Mouse (Mus musculus) adrenal gland, adult (tissue): ENCODE results near the gene Nle1.

ENCODE experiments used
- DNase-seq, 2 experiments: peaks; one replicate each; pipeline ENCODE4 v3.0.0; 2022 to 2023; ENCODE audit warnings: low spot score in 1 of 2; ENCODE audit not compliant: inconsistent age in 2 of 2

Nle1 gene

DNA sequence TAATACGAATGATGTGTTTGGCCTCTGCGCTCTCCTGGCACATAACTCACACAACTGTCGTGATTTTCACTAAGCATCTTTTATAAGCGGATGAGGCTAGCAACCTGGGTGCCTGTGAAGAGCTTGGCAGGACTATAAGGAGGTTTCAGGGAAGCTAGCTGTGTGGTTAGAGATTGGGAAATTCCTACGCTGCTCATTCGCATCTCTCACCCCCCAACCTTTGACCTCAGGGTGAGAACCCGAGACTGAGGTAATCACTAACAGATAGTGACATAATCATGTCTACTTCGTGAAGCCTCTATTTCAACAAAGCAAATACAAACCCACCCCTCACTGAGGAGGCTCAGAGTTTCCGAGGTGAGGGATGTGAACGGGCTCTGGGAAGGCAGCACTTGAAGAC lies 12.6 kb upstream of the Nle1 start:
- no peak for DNase-seq

DNA sequence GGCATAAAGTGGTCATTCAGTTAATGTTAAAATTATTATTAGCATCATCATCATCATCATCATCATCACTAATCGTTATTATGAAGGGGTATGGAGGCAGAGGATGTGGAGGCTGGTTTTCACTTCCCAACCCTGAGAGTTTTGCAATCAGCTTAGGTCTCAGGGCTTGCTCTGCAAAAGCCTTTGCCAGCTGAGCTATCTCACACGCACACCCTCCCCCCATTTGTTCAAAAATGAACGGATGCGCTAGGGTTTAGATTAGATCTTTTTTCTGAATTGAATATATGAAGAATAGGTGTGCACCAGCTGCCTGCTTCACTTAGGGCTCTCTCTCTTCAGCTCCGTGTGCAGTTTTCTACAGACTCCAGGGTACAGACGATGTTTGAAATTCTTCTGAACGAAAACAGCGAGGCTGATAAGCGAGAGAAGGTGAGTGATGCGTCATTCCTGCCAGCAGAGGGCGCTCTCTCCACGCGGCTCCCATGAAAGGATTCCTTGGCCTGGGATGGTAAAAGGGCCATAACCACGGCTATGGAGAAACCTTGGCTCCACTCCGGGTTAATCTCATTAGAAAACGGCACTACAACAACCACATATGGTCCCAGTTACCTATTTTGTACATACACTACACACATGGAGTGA lies 6.6 kb upstream of the Nle1 start:
- peak; percentile 63 to 91 for DNase-seq

DNA sequence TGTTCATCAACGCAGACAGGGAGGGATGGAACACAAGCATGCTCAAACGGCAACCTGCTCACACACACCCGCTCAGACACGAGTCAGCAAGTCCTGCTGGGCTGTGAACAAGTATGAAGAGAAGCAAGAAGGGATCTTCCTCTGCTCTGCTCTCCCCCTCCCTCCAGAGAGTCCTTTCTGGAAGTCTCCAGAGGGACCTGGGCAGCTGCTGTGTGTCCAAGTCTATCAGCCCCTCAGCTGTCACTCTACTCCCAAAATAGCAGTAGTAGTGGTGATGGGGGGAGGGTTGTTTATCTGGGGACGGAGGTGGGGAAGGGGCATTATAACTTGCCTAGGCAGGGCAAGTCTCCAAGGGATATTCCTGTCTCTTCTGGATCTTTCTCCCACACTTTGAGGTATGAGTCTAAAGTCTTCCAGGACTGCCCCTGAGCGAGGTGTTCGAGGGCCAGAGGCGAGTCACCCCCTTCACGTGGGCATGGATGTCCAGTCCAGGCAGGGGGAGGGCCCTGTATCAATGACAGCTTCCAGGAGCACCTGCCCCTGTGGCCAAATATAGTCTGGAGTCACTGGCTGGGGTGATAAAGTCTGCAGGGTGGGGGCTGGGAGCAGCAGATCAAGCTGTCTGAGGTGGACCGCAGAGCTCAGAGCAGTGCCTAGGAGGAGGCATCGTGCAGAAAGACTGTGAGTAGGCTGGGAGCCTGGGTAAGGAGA lies 2.6 kb upstream of the Nle1 start:
- DNase-seq = no peak

DNA sequence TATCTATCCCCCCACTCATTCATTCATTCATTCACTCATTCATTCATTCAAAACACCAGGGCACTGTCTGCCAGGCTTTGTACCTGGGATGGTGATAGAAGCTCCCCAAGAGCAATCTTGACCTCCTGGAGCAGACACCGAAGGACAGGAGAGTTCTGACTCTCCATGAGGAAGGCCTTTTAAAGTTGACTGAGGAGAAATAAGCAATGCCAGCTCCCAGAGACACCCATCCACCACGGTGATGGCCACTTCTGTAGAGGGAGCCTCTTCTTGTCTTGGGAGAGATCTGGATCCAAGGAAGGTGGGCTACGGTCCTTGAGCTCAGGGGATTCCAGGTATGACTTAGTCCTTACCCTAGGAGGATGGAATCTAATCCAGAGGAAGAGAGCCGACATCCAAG lies 2.0 kb upstream of the Nle1 start, which contains the start of gene Unc45b:
Gene Unc45b, plus strand, starts transcription at position 301 of the 400 bp plus-strand sequence.
- no peak for DNase-seq

DNA sequence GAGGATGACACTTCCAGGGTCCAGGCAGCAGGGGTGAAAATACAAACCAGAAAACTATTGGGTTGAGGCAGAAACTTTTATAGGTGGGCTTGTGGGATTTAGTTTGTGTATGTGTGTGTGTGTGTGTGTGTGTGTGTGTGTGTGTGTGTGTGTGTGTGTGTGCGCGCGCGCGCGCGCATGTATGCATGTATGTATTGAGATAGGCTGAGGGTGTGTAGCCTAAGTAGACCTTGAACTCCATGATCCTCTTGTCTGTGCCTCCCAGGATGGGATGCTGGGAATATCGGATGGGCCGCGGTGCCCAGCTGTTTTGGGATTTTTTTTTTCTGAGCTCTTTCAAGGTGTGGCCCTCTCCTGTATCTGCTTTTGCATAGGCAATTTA lies 388 bp upstream of the Nle1 start:
- DNase-seq = no peak

DNA sequence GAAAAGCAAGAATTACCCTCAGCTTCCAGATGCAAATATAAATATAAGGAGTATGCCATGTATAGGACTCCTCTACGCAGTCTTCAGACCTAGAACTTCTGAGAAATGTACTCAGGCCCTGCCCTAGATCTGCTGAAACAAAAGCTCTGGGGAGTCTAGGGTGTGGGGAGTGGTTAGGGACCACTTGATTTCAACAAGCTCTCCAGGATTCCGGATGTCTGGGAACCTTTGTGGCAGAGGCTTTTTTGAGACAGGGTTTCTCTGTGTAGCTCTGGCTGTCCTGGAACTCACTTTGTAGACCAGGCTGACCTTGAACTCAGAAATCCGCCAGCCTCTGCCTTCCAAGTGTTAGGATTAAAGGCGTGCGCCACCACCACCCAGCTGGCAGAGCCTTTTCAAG lies 2.4 kb downstream of the Nle1 start:
- no peak for DNase-seq

DNA sequence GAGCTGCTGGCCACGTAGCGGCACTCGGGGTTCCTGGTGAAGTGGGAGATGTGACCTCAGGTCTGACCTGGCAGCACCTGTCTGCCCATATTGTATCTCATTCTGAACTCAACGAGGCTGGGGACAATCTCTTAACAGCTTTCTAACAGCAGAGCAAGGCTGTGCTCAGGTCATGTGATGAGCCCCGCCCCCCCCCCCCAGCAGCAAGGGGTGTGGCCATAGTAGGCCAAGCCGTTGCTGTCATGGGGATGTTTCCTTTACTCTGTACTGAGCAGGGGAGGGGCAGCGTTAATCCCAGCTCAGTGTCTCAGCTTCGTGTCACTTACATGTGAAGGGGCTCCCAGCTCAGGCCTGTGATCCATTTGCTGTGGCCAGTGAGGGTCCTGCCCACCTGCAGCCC lies 3.3 kb downstream of the Nle1 start:
- no peak for DNase-seq

DNA sequence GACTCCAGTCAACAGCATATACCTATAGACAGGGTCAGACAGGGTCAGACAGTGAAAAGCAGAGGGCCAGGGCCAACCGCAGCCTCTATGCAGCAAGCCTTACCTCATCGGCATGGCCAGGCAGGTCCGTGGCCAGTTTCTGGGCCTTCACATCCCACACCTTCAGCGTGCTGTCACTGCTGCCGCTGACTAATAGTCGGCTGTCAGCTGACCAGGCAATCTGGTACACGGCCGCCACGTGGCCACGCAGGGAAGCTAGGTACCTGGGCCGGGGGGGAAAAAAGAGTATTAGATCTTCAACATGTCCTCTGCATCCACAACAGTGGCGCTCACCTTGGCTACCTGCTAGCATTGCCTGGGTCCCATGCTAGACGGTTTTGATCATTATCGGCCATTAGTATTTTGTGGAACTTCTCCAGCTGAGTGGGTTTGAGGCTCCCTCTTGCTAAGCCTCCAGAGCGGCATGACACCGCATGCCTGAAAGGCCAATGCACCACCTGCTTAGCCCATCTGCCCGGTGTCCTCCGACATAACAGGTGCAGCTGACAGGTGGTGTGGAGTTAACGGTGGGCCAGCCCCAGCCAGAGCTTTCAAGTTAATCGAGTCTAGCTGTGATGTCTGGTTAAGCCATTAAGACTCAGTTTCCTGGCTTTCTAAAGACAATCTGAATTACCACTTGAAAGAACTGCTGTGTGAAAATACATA lies 6.5 kb downstream of the Nle1 start:
- no peak for DNase-seq

DNA sequence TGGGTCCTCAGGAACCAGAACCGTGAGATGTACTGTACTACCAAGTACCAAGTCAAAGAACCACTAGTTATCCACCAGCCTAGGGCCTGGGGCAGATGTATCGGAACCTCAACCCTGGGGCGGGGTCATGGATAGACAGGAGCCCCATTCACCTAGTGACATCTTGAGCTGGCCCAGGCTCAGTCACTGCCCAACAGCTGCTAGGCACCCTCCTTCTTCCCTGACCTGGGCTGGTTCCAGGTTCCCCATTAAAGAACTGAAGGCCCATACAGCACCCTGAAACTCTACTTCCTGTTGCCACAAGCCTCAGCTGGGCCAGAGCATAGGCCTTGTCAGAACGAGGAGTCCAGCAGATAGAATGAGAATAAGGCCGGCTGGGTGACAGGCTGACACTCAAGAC lies 8.5 kb downstream of the Nle1 start:
- DNase-seq = no peak

DNA sequence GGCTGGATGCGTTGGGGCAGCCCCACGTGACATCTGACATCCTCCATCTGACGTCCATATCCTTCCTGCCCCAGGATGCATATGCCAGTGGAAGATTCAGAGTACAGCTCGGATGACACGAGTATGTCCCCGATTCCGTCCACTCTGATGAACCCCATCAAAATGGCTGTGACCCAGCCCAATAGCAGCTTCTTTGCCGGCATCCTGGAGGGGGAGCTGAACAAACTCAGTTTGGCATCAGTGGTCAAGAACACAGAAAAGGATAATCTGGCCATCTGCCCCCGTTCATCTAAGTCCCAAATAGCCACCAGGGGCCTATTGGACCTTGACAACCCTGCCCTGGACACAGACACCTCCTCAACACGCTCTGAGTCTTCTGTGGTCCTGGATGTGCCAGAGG lies 10.7 kb downstream of the Nle1 start:
- no peak for DNase-seq

DNA sequence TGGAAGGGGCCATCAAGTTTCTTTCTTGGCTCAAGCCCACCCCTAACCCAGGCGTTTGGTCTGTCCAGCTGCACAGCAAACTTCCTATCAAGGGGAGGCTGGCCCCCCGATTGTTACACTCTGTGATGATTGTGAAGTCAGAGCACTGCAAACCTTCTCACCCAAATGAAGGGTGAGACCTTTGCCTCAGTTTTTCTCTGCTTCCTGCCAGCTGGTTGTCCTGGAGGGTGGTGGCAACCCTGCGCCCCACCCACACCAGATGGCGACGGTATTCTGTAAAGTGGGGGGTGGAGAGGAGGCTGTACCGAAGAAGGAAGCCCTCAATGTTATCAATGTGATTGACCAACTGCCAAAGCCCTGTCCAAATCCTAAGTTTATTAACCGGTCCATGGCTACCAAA lies 16.3 kb downstream of the Nle1 start, which contains the start of gene Fndc8:
Gene Fndc8, plus strand, starts transcription at position 189 of the 400 bp plus-strand sequence.
- DNase-seq = no peak

DNA sequence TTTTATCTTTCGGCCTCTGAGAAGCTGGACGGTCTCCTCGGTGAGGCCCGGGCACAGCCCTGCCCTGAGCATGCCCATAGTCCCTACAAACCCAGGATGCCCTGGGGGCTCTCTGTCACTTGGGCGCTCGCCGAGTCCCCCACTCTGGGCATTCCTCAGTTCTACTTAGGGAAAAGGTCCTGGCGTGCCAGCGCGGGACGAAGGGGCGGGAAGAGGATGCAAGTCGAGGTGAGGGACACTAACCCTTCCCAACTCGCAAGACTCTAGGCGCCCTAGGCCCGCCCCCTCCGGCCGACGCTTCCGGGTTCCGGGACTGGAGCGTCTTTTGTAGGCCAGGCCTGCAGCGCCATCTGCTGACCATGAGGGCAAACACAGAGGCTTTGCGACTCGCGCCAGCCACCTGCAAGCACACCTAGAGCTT lies 17.9 kb downstream of the Nle1 start, which contains the start of gene Rad51d:
Gene Rad51d, minus strand, starts transcription at position 273 of the 421 bp plus-strand sequence.
- peak; percentile 95 to 98 for DNase-seq

DNA sequence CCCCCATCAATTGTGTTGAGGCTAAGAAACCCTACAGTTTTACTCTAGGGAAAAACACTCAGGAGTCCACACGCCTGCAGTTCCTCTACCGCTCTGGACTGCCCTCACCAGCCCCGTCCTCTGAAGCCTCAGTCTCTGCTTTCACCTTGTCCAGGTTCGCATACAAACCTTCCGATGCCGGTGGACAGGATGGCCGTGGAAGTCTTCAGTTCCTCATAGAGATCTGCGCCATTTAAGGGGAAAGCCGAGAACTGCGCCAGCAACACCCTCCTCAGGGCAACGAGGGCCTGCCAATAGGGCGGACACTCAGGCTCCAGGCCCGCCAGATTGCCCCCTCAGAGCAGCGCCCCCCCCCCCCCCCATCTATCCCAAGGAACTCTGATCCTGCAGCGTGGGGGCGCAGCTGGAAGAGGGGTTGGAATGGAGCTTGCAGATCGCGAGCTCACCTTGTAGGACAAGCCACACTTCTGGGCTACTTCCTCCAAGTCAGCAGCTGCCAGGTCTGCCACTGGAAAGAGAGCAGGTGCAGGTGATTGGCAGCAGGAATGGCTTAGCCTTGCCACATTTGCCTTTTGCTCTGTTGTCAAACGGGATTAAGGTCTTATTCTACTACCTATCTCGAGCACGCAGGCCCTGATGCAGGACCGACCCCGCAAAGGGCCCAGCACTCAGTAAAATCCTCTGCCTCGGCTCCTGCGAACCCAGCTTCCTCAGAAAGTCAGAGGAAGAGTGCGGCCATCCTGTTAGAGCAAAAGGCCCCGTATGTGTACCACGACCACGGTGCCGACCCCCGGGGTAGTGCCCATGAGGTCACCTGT lies 18.5 kb downstream of the Nle1 start:
- no peak for DNase-seq

DNA sequence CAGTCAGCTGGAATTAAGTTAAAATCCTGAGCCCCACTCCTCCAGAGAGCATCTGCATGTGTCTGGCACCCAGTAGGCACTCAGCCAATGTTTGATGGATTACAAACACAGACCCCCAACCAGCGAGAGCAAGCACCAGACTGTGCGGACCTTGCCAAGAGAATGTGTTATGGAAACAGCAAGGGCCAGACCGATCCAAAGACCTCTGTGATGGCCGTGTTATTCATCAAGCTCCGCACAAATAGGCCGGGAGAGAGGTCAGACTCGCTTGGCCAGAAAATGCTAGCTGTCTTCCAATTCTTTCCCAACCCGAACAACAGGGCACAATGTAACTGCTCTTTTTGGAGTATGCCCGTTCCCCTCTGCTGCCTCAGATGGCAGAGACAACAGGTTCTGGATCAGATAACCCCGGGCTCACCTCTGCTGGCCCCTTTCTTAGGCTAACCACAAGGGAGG lies 19.7 kb downstream of the Nle1 start:
- DNase-seq = peak in 1 of 2 experiments; percentile 55

DNA sequence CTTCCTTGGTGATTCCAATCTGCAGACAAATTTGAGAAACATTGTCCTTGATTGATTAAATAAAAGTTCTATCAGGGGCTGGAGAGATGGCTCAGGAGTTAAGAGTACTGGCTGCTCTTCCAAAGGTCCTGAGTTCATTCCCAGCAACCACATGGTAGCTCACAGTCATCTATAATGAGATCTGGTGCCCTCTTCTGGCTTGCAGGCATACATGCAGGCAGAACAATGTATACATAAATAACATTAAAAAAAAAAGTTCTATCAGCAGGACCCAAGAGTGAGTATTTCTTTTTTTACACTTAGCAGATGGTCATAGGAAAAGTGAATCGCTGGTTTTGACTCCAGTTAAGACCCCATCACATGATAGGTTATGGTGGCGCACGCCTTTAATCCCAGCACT lies 21.7 kb downstream of the Nle1 start:
- DNase-seq = no peak

DNA sequence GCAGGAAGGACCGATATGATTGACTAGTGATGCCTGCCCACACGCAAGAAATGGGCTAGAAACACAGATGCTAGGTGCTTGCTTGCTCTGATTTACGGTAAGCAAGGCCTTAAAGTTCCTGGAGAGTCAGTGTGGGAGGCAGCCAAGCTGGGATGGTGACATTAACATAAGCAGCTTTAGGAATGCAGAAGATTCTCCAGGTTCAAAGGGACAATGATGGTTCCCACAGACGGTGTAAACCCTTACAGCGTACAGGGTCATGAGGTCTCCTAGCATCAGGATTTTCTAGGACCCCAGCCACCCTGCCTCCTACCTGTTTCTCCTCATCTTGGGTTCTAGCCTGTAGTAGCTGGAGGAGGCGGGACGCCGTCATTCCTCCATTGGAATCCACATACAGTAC lies 25.0 kb downstream of the Nle1 start:
- no peak for DNase-seq

DNA sequence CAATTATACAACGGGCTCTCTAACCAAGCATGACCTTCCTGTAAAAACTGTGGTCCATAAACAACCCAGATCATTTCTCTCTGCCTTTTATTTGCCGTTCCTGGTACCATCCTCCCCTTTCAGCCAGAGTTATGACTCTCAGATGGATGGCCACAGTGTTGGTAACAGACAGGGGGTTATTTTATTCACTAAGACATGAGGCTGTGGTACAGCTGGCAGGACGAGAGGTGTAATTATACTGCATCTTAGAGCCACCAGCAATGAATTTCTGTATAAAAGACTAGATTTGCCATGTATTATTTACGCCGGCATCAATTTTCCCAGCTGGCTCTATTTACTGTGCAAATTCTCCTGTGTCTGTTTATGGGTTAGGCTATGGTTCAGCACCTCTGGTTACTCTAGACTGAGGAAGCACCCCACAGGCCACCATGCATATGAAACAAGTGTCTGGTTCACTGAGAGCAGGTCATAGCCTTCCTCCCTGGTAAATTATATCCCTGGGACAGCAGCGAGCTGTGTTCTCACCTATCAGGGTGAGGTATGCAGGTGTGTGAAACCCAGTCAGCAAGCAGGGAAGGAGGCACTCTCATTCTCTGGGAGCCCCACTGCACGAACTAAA lies 30.4 kb downstream of the Nle1 start:
- DNase-seq = no peak

DNA sequence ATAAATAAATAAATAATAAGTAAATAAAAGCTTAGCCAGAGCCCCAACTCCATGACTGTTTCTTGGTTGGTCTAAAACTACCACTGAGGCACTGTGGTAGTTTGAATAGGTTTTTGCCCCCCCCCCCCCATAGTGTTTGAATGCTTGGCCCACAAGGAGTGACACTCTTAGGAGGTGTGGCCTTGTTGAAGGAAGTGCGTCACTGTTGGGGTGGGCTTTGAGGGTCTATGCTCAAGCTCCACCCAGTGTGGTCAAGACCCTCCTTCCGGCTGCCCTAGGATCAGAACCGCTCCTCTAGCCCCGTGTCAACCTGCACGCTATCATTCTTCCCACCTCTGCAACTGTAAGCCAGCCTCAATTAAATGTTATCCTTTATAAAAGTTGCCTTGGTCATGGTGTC lies 32.6 kb downstream of the Nle1 start:
- DNase-seq = no peak

DNA sequence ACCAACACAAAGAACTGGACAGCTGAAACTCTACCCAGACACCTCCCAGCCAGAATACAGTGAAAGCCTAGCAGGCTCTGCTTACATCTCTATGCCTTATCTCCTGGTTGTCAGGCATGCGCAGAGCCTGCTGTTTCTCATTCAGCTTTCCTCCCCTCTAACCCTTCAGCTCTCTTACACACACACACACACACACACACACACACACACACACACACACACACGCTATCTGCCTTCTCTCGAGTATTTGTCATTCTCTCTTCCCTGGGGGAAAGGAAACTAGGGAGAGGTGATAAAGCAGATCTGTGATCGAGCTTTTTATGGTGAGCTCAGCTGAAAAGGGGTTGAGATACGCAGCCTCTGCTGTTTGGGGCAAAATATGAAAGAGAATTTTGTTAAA lies 33.3 kb downstream of the Nle1 start:
- DNase-seq = no peak

DNA sequence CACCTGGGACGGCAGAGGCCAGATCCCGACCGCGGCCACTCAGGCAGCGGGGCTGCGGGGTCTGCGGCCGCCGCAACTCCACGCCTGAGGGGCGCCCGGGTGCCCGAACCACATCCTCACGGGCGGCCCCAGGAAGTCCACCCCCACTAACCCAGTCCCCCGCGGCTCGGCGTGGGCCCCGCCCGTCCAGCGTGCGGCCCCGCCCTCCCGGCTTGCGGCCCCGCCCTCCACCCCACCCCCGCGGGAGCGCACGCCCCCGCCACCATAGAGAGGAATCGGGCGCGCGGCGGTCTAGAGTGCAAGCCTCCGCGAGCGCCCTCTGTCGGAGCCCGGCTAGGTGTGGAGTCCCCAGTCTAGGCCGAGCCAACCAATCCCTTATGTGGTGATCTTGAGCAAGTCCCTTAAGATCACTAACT lies 37.2 kb downstream of the Nle1 start, which contains the start of gene Rffl:
Gene Rffl, minus strand, starts transcription at position 180 of the 416 bp plus-strand sequence.
- peak; percentile 91 to 96 for DNase-seq
